Comparison of ENCODE assay signal across 8 mouse cellular contexts in genomic region chr3:95986001-95986622, GRCm38 (mm10). TPM values are rescaled to one million over a fixed set of nuclear protein-coding genes. Genes with fewer than 3 reads are reported as not detected.
DNase-seq lines count a peak whose midpoint lies in the region; ATAC-seq and TF ChIP-seq lines count a peak whose summit lies in the region.

No protein-coding gene starts in this region.

- H3K9me3 ChIP-seq in forebrain, embryonic 16.5 days (ENCODE audit: control insufficient read depth, low read length): no peaks in the 10 kb centered on the region
- H3K9me3 ChIP-seq in liver, embryonic 14.5 days (ENCODE audit: control insufficient read depth, low read length): no peaks in the 10 kb centered on the region
- no peaks in the 10 kb centered on the region for H3K9me3 ChIP-seq in neural tube, embryonic 12.5 days

- peak overlapping the region; percentile 30 for H3K9ac ChIP-seq in forebrain, embryonic 16.5 days (replicated peaks; ENCODE audit: low read depth, low read length)
- no peak overlapping the region for H3K9ac ChIP-seq in liver, embryonic 14.5 days (replicated peaks)
- H3K9ac ChIP-seq in neural tube, embryonic 12.5 days: peak overlapping the region; percentile 56

- peak overlapping the region; percentile 14; the same call in 1 of the 2 replicates for H3K27ac ChIP-seq in kidney, adult 2 months (ENCODE audit: insufficient read depth, low read depth, low read length)
- peak overlapping the region; percentile 89 for H3K27ac ChIP-seq in forebrain, embryonic 16.5 days (ENCODE audit: low read length)
- H3K27ac ChIP-seq in liver, embryonic 14.5 days: no peak overlapping the region
- H3K27ac ChIP-seq in neural tube, embryonic 12.5 days: peak overlapping the region; percentile 89

- H3K4me3 ChIP-seq in kidney, adult 2 months (ENCODE audit: insufficient read depth, low read depth, low read length): no peak overlapping the region
- peak overlapping the region; percentile 21 for H3K4me3 ChIP-seq in forebrain, embryonic 16.5 days (replicated peaks; ENCODE audit: low read length)
- H3K4me3 ChIP-seq in liver, embryonic 14.5 days (ENCODE audit: insufficient read depth in 1 of 2, low read depth in 2 of 2, low read length in 2 of 2): no peak overlapping the region; a peak in 1 of 4 replicates
- H3K4me3 ChIP-seq in neural tube, embryonic 12.5 days: no peak overlapping the region; the same call in 1 of the 2 replicates

- TF ChIP-seq CTCF in kidney, adult 2 months (conservative IDR thresholded peaks at IDR 0.05; ENCODE audit: insufficient read depth, insufficient read length, low read depth, low read length): no peak
- TF ChIP-seq CTCF in liver, embryonic 14.5 days (IDR thresholded peaks at IDR 0.05; ENCODE audit: low read depth): no peak

- H3K4me2 ChIP-seq in forebrain, embryonic 16.5 days (ENCODE audit: low read length): peak overlapping the region; percentile 35
- H3K4me2 ChIP-seq in liver, embryonic 14.5 days (ENCODE audit: low read depth): peak overlapping the region; percentile 3
- peak overlapping the region; percentile 54 for H3K4me2 ChIP-seq in neural tube, embryonic 12.5 days (replicated peaks)

- no peak for DNase-seq in kidney, adult 2 months
- no peak for DNase-seq in kidney, adult 11 months
- DNase-seq in MN1 (ENCODE audit: low spot score): peak; percentile 56
- no peak for DNase-seq in liver, embryonic 14.5 days (ENCODE audit: low read depth in 3 of 3, low spot score in 3 of 3)
- no peak for DNase-seq in adrenal gland, adult 18-20 months (ENCODE audit: low spot score in 2 of 2)

- H3K36me3 ChIP-seq in kidney, adult 2 months (ENCODE audit: control insufficient read depth, insufficient read depth, low read length): no peaks in the 10 kb centered on the region; the same call in 1 of the 2 replicates
- peaks cover 20% of the 10 kb centered on the region for H3K36me3 ChIP-seq in forebrain, embryonic 16.5 days (ENCODE audit: control insufficient read depth, insufficient read depth)
- no peaks in the 10 kb centered on the region for H3K36me3 ChIP-seq in liver, embryonic 14.5 days (replicated peaks; ENCODE audit: control insufficient read depth, insufficient read depth, low read depth)
- peaks cover 39% of the 10 kb centered on the region for H3K36me3 ChIP-seq in neural tube, embryonic 12.5 days

- no peak for TF ChIP-seq EP300 in liver, embryonic 14.5 days (IDR thresholded peaks at IDR 0.05; ENCODE audit: low read depth)

- TF ChIP-seq POLR2A in kidney, adult 2 months (IDR thresholded peaks at IDR 0.05; ENCODE audit: low read depth, low read length): no peak

- ATAC-seq in forebrain, embryonic 16.5 days: peak; percentile 12
- ATAC-seq in inflammation-experienced regulatory T-cells, adult 6 months: peak; percentile 80
- ATAC-seq in liver, embryonic 14.5 days (ENCODE audit: insufficient read depth): no peak
- peak; percentile 45; the same call in 1 of the 2 replicates for ATAC-seq in neural tube, embryonic 12.5 days (ENCODE audit: low FRiP score, low read depth)

- H3K27me3 ChIP-seq in kidney, adult 2 months (replicated peaks; ENCODE audit: control insufficient read depth, insufficient read depth, low read length): no peaks in the 10 kb centered on the region
- H3K27me3 ChIP-seq in forebrain, embryonic 16.5 days (replicated peaks; ENCODE audit: control insufficient read depth, insufficient read depth, low read length): no peaks in the 10 kb centered on the region
- no peaks in the 10 kb centered on the region; the same call in 1 of the 2 replicates for H3K27me3 ChIP-seq in liver, embryonic 14.5 days (ENCODE audit: control insufficient read depth, insufficient read depth, low read length)
- no peaks in the 10 kb centered on the region for H3K27me3 ChIP-seq in neural tube, embryonic 12.5 days (replicated peaks)

- 24% methylated on average over 21 of the region's 21 CpGs for WGBS in kidney, adult 2 months
- 3% methylated on average over 21 of the region's 21 CpGs for WGBS in forebrain, embryonic 16.5 days
- WGBS in liver, embryonic 14.5 days (ENCODE audit: insufficient replicate concordance): 10% methylated on average over 21 of the region's 21 CpGs
- 2% methylated on average over 21 of the region's 21 CpGs for WGBS in neural tube, embryonic 12.5 days

- H3K4me1 ChIP-seq in kidney, adult 2 months (ENCODE audit: control insufficient read depth, insufficient read depth, low read length): peaks cover 3% of the 10 kb centered on the region; the same call in 1 of the 2 replicates
- peaks cover 23% of the 10 kb centered on the region for H3K4me1 ChIP-seq in forebrain, embryonic 16.5 days (replicated peaks; ENCODE audit: control insufficient read depth, insufficient read depth, low read length)
- peaks cover 0 to 24% of the 10 kb centered on the region in 2 experiments; a peak in 3 of 4 replicates for H3K4me1 ChIP-seq in liver, embryonic 14.5 days (replicated peaks; ENCODE audit: control insufficient read depth in 2 of 2, insufficient read depth in 2 of 2, low read length in 1 of 2)
- H3K4me1 ChIP-seq in neural tube, embryonic 12.5 days: peaks cover 25% of the 10 kb centered on the region

RNA-seq across cellular contexts. Expression of gene Plekho1, which starts 9.7 kb away (rescaled TPM):
- polyA plus RNA-seq in kidney, adult 2 months (2012; rRNA removed): 32.4 and 33.2 TPM in 2 replicates
- 71.4 and 74.9 TPM in 2 replicates for polyA plus RNA-seq in forebrain, embryonic 16.5 days (2015; fragmentation: Nextera tagmentation; extraction: Ambion mirVana)
- 10 to 100 TPM; 10.3 to 27.1 (median 15.9) TPM for polyA plus RNA-seq in inflammation-experienced regulatory T-cells, adult 6 months (2017; shearing (Covaris generic))
- 6.1 and 9.0 TPM in 2 replicates for polyA plus RNA-seq in liver, embryonic 14.5 days (2012; rRNA removed)
- 3.6 and 5.4 TPM in 2 replicates for polyA plus RNA-seq in liver, embryonic 14.5 days (2014; fragmentation: Nextera tagmentation; extraction: Ambion mirVana)
- 90.0 and 91.9 TPM in 2 replicates for polyA plus RNA-seq in neural tube, embryonic 12.5 days (2016; fragmentation: Nextera tagmentation; extraction: Ambion mirVana)
- total RNA-seq in adrenal gland, adult 18-20 months (2021): 10 to 100 TPM; 20.9 to 32.2 TPM

RNA-seq across cellular contexts. Expression of gene Anp32e, which starts 57.1 kb away (rescaled TPM):
- 13.0 and 18.5 TPM in 2 replicates for polyA plus RNA-seq in kidney, adult 2 months (2012; rRNA removed)
- 185 and 205 TPM in 2 replicates for polyA plus RNA-seq in forebrain, embryonic 16.5 days (2015; fragmentation: Nextera tagmentation; extraction: Ambion mirVana)
- 100 to 1,000 TPM; 164 to 282 (median 210) TPM for polyA plus RNA-seq in inflammation-experienced regulatory T-cells, adult 6 months (2017; shearing (Covaris generic))
- polyA plus RNA-seq in liver, embryonic 14.5 days (2012; rRNA removed): 39.5 and 104 TPM in 2 replicates
- polyA plus RNA-seq in liver, embryonic 14.5 days (2014; fragmentation: Nextera tagmentation; extraction: Ambion mirVana): 39.5 and 45.3 TPM in 2 replicates
- polyA plus RNA-seq in neural tube, embryonic 12.5 days (2016; fragmentation: Nextera tagmentation; extraction: Ambion mirVana): 277 and 278 TPM in 2 replicates
- 100 to 1,000 TPM in 1 of 2 experiments, 10 to 100 TPM in 1; 92.2 to 101 TPM for total RNA-seq in adrenal gland, adult 18-20 months (2021)

Comparison
In these comparisons a context has a peak if more than half of its experiments do, and no peak if none do; other contexts are left out.
1. H3K4me2 ChIP-seq: peak in every context shown above with its lines; median percentile 54 in neural tube, embryonic 12.5 days; 35 in forebrain, embryonic 16.5 days; 3 in liver, embryonic 14.5 days.